Mouse (Mus musculus): Measurements from ENCODE around the gene Rock2.

The Rock2 gene

DNA sequence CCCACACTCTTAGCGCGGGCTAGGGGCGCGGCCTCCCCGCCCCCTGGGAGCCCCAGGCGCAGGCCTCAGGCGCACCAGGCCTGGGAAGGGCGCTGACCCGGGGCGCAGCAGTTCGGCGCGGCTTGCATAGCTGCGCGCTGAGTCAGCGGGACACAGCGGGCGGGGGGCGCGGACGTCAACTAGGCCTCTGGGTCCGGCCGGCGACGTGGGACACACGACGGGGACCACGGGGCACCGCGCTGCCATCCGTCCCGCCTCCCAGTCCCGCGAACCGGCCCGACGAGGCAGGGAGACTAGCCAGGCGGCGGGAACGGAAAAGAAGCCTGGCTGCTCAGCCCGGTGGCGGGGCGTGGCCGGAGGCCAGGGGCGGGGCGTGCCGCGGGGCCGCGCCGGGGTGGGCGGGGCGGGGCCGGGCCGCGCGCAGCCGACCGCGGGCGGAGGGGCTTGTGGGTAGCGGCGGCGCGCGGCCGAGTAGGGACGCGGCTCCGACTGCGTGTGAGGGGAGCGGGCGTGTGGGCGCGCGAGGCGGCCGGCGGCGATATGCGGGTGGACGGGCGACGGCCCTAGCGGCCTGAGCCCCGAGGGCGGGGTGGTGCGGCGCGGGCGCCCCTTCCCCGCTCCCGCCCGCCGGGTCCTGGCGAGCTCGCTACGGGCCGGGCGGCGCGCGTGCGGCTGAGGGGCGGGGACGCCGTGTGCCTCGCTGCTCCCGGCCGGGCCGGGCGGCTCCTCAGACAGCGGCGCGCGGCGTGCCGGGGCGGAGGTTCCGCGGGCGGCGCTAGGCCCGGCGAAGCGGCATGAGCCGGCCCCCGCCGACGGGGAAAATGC is at the start of gene Rock2:
Rock2 (plus strand) TSS at position 500 of the 825 bp plus-strand sequence.
- DNase-seq = peak; percentile 82

- no peak for DNase-seq
Measured at GRCm38 (mm10) chr12:16847204-16847792, 47.4 kb upstream of the Rock2 start.

DNA sequence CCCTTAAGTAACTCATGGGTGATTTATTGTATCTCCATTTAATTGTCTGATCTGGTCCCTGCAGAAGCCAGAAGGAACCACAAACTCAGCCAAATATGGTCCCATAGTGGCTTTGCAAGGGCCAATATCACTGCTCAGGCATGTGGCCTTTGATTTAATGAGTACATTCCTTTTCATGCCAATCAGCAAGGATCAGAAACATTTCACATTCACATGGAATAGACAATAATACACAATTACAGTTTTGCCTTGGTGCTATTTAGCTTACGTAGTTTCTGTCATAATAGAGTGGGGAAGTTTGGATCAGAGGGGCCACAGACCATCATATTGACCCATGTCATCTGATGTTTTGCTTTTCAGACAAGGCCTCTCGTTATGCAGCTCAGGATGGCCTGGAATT is 46.2 kb upstream of the Rock2 start:
- DNase-seq = no peak

DNA sequence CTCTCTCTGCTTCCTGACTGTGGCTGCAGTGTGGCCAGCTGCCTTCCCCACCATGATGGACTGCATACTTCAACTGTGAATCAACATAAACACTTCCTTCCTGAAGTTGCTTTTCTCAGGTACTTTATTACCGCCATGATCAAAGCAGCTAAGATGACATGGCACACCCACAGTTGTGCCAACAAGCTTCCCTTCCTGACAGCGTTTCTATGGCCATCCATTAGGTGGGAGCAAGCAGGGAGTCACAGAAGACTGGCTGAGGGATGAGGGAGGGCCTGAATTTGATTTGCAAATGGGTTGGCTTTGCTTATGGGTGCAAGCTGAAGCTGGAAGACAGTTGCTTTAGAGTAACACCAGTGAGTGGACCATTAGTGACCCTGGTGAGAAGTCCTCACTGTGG is 44.9 kb upstream of the Rock2 start:
- DNase-seq = no peak

GRCm38 (mm10) chr12:16850431-16851375 is 44.0 kb upstream of the Rock2 start:
- no peak for DNase-seq

DNA sequence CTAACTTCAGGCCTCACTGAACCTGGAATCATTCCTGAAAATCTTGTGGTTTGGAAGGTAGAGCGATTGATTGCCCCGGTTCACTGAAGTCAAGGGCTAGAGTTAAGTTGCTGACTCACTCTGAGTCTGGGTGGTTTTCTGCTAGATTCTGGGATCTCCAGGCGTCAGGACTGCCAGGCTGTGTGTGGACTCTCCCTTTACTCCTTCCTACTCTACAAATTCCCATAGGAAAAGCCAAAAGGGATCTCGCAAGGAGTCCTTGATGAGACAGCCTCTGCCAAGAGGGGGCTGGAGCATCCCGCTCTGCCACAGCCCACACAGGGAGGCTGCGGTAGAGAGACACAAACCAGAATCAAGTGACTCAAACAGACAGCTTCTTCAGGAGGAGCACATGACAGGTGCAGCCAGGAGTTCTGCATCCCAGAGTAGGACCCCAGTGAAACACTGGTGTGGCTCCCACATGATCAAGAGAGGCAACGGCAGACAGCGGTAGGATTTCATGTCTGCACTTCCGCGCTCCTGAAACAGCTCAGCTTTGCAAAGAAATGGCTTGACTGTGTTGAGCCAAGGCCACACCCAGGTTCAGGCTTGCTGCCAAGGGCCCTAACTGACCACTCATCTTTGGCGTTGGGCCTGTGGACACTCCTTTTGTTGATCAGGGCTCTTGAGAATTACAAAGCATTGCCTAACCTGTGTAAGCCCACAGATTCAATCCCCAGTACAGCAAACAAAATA is 41.1 kb upstream of the Rock2 start:
- no peak for DNase-seq

GRCm38 (mm10) chr12:16855632-16856305 is 38.9 kb upstream of the Rock2 start:
- no peak for DNase-seq

DNA sequence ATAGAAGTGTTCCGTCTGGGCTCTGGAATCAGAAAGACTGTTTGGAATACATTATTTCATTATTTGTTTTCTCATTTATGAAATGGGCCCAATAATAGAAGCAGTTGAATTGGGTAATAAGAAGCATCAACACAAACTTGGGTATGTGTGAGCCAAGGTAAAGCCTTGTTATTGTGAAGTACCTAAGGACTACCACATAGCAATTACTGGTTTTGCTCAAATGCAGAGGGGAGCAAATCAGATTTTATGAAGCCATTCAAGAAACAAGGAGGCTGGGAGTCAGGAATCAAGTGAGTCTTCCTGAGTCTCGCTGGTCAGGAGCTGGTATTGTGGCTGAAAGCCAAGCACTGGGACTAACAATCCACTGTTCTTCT is 38.4 kb upstream of the Rock2 start:
- no peak for DNase-seq

DNA sequence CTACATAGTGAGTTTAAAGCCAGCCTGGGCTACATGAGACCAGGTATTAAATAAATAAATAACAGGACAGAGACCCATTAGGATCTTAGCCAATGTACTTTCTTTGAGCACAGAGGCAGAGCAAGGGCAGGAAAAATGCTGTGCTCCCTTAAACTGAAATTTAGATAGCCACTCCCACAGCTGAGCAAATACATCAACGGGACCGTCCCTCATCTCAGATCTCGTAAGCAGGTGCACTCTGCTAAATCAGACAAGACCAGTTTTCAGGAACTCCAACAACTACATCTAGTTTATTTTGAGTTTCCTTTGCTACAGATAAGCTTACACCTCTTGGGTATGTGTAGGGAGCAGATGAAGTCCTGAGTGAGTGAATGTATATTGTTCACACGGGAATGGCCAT is 36.6 kb upstream of the Rock2 start:
- no peak for DNase-seq

- DNase-seq = no peak
Measured at GRCm38 (mm10) chr12:16859781-16860180, 34.9 kb upstream of the Rock2 start.

DNA sequence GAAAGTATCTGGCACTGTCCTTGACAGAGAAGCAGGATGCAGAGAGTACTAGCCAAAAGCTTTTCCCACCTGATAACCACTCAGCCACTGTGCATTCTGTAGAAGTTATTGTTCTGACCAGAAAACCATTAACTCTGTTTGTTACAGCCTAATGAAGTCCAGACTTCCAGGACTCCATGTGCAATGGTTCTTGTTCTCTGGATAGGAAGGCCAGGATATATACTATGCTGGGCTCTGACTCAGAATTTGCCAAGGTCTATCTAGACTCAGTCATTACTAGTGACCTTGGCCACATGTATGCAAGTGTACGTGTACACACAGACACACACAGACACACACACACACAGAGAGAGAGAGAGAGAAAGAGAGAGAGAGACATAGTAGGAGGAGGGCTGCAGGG is 34.2 kb upstream of the Rock2 start:
- no peak for DNase-seq

DNA sequence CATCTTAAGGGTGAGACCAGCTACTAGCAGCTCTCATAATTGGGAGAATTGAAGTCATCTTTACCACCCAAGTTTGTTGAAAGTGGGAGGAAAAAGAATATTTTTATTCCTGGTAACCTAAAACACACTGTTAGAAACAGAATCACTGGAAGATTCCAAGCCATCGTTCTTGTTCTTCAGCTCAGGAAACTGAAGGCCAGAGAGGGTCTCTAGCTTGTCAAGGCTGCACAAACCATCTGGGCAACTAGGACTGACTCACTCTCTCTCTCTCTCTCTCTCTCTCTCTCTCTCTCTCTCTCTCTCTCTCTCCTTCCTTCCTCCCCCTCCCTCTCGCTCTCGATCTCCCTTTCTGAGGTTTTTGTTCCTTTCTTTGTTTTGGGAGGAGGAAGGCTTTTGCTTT is 33.7 kb upstream of the Rock2 start:
- DNase-seq = no peak

DNA sequence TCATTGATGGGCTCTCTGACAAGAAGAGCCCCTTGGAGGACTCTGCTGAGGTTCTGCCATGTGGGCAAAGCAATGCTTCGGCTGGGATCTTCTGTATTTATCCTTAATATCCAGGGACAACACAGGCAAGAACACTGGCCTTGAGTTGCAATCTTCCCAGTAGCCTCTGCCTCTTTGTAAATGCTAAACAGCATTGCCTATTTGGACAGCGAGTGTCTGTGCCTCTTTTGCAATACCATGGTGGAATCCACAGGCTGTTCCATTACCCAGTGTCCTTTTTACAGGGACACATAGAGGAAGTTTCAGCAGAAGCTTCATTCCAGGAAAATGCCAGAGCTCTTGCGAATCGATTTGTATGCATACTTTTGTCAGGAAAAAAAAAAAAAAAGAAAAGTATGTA is 30.2 kb upstream of the Rock2 start:
- DNase-seq = no peak

- no peak for DNase-seq
Measured at GRCm38 (mm10) chr12:16865871-16866270, 28.8 kb upstream of the Rock2 start.

DNA sequence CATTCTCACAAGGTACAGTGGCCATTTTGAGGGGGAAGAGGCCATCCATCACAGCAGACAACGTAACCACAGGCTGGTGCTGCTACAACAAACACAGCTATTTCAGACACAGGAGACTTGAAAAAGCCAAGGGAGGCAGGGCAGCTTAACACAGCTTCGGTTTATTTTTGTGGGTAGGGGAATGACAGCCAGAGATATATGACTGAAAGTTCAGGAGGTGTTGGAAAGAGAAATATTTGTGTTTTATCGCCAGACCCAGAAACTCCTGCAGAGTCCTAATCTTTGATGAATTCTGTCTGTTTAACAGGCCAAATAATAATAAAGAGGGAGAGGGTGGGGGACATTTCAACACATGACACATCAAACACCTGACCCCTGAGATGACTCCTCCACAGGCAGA is 28.2 kb upstream of the Rock2 start:
- DNase-seq = no peak

DNA sequence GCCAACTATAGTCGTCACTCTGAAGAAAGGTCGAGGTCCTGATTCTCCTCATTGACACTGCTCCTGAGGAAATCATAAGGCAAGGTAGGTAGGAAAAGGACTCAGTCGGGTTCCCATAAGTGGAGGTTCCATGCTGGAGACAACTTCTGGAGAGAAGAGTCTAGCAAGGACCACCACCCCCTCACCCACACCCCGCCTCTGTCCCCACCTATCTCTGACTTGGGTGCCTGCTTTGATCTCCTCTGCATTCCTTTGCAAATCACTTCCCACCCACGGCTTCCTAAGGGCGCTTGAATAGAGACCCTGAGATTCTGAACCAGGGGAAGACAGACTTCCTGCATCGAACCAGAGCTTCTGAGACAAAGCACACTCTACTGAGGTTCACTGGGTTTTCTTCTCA is 27.4 kb upstream of the Rock2 start:
- no peak for DNase-seq

DNA sequence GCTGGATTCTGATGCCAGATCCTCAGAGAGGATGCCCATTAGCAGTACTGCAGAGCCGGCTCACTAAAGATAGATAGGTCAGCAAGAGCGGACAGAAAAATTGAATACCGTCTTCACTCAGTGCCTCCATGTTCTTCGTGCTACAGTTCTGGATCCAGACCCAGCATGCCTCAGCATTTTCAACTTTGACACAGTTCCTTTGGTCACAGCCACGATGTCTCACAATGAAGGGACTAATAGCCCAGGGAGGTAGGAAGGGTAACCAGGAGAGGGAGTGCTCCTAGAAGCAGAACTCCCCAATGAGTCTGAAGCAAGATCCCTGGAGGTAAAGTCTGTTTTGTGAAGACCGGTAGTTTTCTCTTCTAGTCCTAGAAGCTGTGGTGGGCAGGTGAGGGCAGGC is 26.1 kb upstream of the Rock2 start:
- DNase-seq = no peak

DNA sequence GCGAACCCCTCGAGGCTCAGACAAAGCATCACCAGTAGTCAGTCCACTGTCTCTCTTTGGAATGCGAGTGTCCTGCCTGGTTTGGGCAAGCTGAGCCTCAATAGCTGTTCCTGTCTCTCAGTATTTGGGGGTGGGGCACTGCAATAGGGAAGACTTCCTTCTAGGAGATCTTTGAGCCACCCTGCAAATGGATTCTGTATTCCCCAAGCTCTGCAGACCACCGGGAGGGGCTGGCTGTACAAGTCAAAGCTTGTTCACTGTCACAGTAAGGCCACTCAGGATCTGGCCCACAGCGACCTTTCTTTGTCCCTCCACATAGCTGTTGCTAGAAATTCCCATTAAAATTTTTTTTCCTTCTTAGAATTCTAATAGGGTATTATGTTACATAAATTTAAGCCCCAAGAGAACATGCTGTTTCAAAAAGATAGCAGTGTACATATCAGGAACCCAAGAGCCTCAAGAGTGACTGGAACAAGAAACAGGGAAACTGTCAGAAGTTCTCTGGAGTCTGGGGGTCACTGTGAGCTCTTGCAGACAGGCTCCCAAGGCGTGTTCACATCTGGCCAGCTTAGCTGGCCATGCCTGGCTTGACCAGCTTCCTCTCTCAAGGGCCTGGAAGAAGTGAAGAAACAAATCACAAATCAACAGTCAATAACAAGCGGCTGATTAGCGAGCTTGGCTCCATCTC is 25.5 kb upstream of the Rock2 start:
- no peak for DNase-seq

GRCm38 (mm10) chr12:16869870-16870404 is 24.8 kb upstream of the Rock2 start:
- no peak for DNase-seq

DNA sequence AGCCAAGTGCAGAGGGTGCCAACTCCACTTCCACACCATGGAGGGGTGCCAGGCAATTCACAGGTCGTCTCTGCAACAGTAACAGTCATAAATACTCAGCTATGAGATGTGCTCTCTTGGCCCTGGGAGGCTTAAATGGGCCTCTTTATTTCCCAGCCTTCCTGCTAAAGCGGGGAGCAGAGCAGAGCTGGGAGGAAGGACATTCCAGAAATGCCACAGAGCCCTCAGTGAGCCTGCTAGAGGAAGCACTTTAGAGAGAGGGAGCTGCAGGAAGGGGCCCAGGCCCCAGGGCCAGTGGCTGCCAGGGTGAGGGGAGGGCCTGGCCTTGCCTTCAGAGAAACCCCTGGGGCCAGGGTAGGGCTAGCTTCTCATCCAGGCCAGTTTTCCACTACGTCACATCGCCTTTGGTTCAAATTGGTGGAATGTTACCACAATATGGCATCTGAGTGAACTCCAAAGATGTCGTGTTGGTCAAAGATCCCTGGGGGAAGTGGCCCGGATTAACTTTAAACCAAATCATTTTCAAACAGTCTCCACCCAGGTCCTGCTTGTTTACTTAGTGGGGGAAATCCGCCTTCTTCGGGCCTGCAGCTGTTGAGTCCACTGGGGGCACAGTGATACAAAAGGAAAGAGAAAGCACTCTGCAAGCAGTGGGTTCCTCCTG is 24.2 kb upstream of the Rock2 start:
- no peak for DNase-seq

DNA sequence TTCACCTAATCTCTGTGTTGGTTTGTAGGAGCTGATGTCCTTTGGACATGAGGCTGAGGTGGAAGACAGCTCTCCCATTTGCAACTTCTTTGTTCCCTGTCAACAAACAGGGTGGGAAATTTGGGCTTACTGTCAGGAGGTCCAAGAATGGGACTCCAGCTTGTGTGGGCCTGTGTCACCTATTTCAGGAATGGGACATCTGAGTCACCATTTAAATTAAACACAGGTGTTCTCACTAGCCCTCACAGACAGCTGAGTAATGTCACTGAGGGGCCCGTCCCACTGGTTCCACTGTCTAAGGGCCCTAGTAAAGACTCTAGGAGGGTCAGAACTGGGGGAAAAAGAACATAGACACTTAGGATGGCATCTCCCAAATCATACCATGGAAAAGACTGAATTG is 22.7 kb upstream of the Rock2 start:
- DNase-seq = no peak

All from right cerebral cortex, postnatal 14 days (tissue).